Mouse (Mus musculus): ENCODE measurements around the gene Slc36a3. TPM values are rescaled to one million over a fixed set of nuclear protein-coding genes. Genes with fewer than 3 reads are reported as not detected.

Gene Slc36a3
- polyA plus RNA-seq, 1 experiment from 2014 or later = not detected

DNA sequence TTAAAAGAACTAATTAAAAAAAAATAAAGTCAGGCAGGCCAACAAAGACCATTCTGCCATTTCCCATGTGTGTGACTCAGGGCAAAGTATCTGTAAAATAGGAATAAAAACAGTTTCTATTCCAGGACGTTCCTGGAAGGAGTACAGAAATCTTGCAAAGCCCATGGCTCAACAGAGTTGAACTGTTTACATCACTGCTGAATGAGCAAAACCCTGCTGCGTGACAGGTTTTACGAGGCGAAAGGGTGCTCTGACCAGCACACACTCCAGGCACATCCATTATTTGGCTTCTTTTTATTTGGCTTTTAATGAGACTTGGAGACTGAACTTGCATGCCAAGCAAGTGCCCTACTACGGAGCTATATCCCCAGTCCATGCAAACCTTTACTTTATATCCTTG lies 7.5 kb downstream of the Slc36a3 start:
- WGBS = 69% methylated on average over 5 of the region's 5 CpGs
- ATAC-seq (replicated peaks; ENCODE audit: insufficient number of reproducible peaks, insufficient read depth, low FRiP score, low read depth) = no peak

DNA sequence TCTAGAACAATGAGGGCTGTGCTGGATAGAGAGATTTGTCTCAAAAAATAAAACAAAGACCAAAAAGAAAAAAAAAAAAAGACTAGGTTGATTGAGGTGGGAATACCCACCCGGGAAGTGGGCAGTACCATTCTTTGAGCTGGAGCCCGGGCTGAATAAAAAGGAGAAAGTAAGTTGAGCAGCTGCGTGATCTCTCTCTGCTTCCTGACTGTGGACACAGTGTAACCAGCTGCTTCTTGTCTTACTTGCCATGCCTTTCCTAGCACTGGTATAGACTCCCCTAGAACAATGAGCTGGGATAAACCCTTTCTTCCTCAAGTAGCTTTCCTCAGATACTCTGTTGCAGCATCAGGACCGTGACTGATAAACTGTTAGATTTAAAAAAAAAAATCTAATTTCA lies 10.0 kb downstream of the Slc36a3 start:
- no peaks in the 10 kb centered on the region for H3K36me3 ChIP-seq
- no peak overlapping the region for H3K4me2 ChIP-seq
- no peaks in the 10 kb centered on the region for H3K9me3 ChIP-seq (replicated peaks)
- H3K27me3 ChIP-seq = no peaks in the 10 kb centered on the region
- no peak overlapping the region for H3K4me3 ChIP-seq
- H3K27ac ChIP-seq = no peak overlapping the region
- ATAC-seq (replicated peaks; ENCODE audit: insufficient number of reproducible peaks, insufficient read depth, low FRiP score, low read depth) = no peak
- 80% methylated on average over 4 of the region's 4 CpGs for WGBS
- H3K4me1 ChIP-seq (replicated peaks) = no peaks in the 10 kb centered on the region
- no peak overlapping the region for H3K9ac ChIP-seq

More for the DNA sequence above, 7.5 kb downstream of the Slc36a3 start:
- no peak overlapping the region for H3K27ac ChIP-seq
- H3K4me3 ChIP-seq = no peak overlapping the region
- no peak overlapping the region for H3K9ac ChIP-seq
- H3K36me3 ChIP-seq = no peaks in the 10 kb centered on the region
- no peaks in the 10 kb centered on the region for H3K4me1 ChIP-seq (replicated peaks)
- H3K27me3 ChIP-seq = no peaks in the 10 kb centered on the region
- no peak overlapping the region for H3K4me2 ChIP-seq
- no peaks in the 10 kb centered on the region for H3K9me3 ChIP-seq (replicated peaks)

DNA sequence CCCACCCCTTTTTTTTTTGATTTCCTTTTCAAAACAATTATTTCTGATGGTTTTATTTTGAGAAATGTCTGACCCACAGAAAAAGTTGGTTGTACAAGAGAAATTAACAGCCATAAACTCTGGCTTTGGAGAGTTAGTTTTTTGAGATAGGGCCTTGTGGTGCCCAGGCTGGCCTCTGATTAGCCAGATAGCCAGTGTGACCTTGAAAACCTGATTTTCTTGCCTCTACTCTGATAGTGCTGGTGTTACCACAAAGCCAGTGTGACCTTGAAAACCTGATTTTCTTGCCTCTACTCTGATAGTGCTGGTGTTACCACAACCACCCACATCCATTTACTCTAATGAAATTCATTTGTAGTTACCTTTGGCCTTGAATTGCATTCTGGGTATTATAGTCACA lies 13.9 kb downstream of the Slc36a3 start:
- H3K4me1 ChIP-seq (replicated peaks) = no peaks in the 10 kb centered on the region
- H3K4me3 ChIP-seq = no peak overlapping the region
- no peak for ATAC-seq (replicated peaks; ENCODE audit: insufficient number of reproducible peaks, insufficient read depth, low FRiP score, low read depth)
- H3K27me3 ChIP-seq = no peaks in the 10 kb centered on the region
- H3K9ac ChIP-seq = no peak overlapping the region
- no peaks in the 10 kb centered on the region for H3K36me3 ChIP-seq
- H3K4me2 ChIP-seq = no peak overlapping the region
- no peaks in the 10 kb centered on the region for H3K9me3 ChIP-seq (replicated peaks)
- H3K27ac ChIP-seq = no peak overlapping the region

DNA sequence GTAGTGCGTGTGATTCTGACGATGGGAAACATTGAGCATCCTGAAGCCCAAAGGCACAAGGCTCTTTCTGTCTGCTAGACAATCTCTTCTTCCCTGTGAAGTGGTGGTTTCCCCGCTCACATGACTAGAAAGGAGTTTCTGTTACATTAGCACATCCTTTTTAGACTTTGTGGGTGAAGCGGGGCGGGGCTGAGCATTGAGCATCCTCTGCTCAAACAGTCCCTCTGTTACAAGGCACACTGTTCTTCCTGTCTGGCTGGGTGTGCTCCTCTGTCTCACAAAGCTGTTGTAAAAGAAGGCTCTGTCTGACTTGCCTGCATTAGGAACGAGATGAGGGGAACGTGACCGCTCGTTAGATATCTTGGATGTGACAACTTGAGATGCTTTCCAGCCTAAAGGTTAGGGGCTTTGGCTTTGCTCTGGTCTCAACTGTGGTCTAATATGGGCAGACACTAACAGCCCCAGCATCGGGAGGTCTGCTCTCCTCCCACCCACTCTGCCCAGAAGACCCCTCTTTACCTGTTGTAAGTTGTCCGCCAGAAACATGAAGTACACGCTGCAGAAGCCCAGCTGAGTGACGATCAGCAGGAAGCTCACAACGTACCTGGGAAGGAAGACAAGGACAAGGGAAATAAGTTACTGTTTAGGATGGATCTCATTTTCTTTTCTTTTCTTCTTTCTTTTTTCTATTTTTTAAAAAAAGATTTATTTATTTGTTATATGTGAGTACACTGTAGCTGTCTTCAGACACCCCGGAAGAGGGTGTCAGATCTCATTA lies 14.5 kb downstream of the Slc36a3 start:
- H3K27me3 ChIP-seq = no peaks in the 10 kb centered on the region
- no peak overlapping the region for H3K27ac ChIP-seq
- H3K9ac ChIP-seq = no peak overlapping the region
- H3K4me2 ChIP-seq = no peak overlapping the region
- H3K4me1 ChIP-seq (replicated peaks) = no peaks in the 10 kb centered on the region
- no peaks in the 10 kb centered on the region for H3K36me3 ChIP-seq
- no peaks in the 10 kb centered on the region for H3K9me3 ChIP-seq (replicated peaks)
- no peak for ATAC-seq (replicated peaks; ENCODE audit: insufficient number of reproducible peaks, insufficient read depth, low FRiP score, low read depth)
- H3K4me3 ChIP-seq = no peak overlapping the region
- WGBS = 73% methylated on average over 15 of the region's 15 CpGs

DNA sequence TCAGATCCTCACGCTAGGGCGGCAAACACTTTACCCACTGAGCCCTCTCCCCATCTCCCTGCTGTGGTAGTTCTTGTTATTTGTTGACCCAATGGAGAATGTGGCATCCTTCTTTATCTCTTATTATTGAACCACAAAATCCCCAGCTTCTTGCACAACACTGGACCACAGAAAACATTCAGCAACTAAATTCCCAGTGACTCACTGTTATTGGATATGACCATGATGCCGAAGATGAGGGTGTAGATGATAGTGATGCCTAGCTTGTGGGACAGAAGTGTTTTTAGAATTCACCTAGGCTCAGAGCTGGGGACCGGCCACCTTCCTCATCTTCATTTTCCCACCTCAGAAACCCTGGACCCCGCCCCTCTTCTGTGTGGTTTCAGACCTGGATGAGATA lies 16.6 kb downstream of the Slc36a3 start:
- ATAC-seq (replicated peaks; ENCODE audit: insufficient number of reproducible peaks, insufficient read depth, low FRiP score, low read depth) = no peak
- H3K4me1 ChIP-seq (replicated peaks) = no peaks in the 10 kb centered on the region

DNA sequence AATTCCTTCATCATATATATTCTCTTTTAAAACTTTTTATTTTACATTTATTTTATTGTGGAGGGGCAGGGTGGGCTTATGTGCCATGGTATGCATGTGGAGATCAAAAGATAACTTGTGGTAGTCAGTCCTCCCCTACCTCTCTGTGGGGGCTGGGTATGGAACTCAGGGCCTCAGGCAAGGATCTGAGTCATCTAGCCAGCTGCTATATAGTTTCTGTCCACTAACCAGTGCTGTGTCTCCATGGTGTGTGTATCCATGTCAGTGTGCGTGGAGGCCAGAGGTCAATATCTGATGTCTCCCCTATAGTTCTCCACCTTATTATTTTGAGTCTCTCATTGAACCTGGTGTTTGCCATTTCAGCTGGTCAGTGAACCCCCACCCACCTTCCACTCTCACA lies 17.1 kb downstream of the Slc36a3 start:
- H3K4me3 ChIP-seq = no peak overlapping the region
- ATAC-seq (replicated peaks; ENCODE audit: insufficient number of reproducible peaks, insufficient read depth, low FRiP score, low read depth) = no peak
- H3K9ac ChIP-seq = no peak overlapping the region
- H3K36me3 ChIP-seq = no peaks in the 10 kb centered on the region
- H3K9me3 ChIP-seq (replicated peaks) = no peaks in the 10 kb centered on the region
- no peaks in the 10 kb centered on the region for H3K27me3 ChIP-seq
- no peak overlapping the region for H3K27ac ChIP-seq
- no peak overlapping the region for H3K4me2 ChIP-seq
- no peaks in the 10 kb centered on the region for H3K4me1 ChIP-seq (replicated peaks)
- 80% methylated on average over 1 of the region's 1 CpGs for WGBS

More for the DNA sequence above, 16.6 kb downstream of the Slc36a3 start:
- H3K4me2 ChIP-seq = no peak overlapping the region
- no peak overlapping the region for H3K27ac ChIP-seq
- H3K9me3 ChIP-seq (replicated peaks) = no peaks in the 10 kb centered on the region
- 87% methylated on average over 5 of the region's 5 CpGs for WGBS
- no peak overlapping the region for H3K4me3 ChIP-seq
- H3K36me3 ChIP-seq = no peaks in the 10 kb centered on the region
- H3K9ac ChIP-seq = no peak overlapping the region
- H3K27me3 ChIP-seq = no peaks in the 10 kb centered on the region

DNA sequence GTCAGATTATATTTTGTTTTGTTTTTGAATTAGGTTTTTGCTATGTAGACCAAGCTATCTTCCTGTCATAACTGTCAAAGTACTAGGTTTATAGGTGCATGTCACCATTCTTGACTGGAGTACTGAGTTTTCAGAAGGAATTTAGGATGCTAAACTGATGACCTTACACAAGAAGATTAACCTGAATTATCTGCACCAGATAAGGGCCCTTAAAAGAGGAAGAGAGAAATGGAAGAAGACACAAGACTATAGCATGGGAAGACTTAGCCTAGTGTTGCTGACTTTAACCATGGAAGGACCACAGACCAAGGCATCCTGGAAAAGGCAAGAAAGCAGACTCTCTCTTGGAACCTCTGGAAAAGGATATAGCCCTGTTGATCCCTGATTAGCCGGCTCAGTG lies 18.3 kb downstream of the Slc36a3 start:
- 92% methylated on average over 1 of the region's 1 CpGs for WGBS
- Histone ChIP-seq H3K4me3 (no peak overlapping the region), H3K9ac (no peak overlapping the region), H3K9me3 (replicated peaks) (no peaks in the 10 kb centered on the region), H3K27me3 (no peaks in the 10 kb centered on the region), H3K27ac (no peak overlapping the region), H3K4me1 (replicated peaks) (no peaks in the 10 kb centered on the region), H3K4me2 (no peak overlapping the region), H3K36me3 (no peaks in the 10 kb centered on the region)
- ATAC-seq (replicated peaks; ENCODE audit: insufficient number of reproducible peaks, insufficient read depth, low FRiP score, low read depth) = no peak

DNA sequence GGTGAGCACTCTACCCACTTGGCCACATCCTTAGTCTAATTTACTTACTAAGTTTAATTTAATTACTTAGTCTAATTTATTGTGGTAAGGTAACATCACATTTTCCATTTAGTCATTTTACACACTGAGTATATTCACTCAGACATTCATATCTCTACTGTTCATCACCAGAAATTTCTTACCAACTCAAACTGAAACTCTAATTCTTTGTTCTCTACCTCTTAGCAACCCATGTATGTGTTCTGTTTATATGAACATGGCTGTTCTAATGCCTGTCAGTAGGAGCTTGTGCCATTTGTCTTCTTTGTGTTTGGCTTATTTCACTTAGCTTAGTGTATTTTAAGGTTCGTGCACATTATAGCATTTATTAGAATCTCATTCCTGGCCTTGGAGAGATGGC lies 19.6 kb downstream of the Slc36a3 start:
- Histone ChIP-seq H3K36me3 (no peaks in the 10 kb centered on the region), H3K4me3 (no peak overlapping the region), H3K9me3 (replicated peaks) (no peaks in the 10 kb centered on the region), H3K9ac (no peak overlapping the region), H3K4me1 (replicated peaks) (no peaks in the 10 kb centered on the region), H3K4me2 (no peak overlapping the region), H3K27me3 (no peaks in the 10 kb centered on the region), H3K27ac (no peak overlapping the region)
- no peak for ATAC-seq (replicated peaks; ENCODE audit: insufficient number of reproducible peaks, insufficient read depth, low FRiP score, low read depth)
- 81% methylated on average over 1 of the region's 1 CpGs for WGBS

DNA sequence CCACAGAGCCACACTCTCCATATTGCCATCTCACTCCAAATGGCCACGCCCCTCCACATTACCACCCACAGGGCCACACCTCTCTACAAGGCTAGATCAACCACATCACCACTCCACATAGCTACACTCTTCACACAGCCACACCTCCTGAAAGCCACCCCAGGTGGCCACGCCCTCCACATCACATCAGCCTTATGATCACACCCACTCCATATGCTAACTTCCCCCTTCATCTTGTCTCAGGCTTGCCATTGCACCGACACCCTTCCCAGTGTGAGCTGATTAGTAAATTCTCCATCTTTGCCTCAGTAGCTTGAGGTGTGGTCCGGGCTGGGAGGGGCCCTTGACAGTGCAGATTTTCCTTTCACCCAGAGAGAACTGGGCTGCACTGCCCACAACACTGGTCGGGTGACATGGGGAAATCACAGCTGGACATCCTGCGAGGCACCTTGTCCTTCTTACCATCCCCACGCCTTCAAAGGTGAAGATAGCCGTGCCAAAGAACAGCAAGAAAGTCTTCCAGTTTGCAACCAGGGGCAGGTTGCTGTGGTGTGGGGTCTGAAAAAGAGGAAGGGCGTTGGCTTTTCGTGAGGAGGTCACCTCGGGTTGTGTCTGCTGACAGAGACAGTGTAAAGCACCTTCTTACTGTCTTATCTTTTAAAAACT lies 20.3 kb downstream of the Slc36a3 start:
- no peak for ATAC-seq (replicated peaks; ENCODE audit: insufficient number of reproducible peaks, insufficient read depth, low FRiP score, low read depth)
- no peaks in the 10 kb centered on the region for H3K4me1 ChIP-seq (replicated peaks)
- no peak overlapping the region for H3K27ac ChIP-seq
- WGBS = 78% methylated on average over 11 of the region's 11 CpGs
- H3K9me3 ChIP-seq (replicated peaks) = no peaks in the 10 kb centered on the region
- no peaks in the 10 kb centered on the region for H3K36me3 ChIP-seq
- H3K27me3 ChIP-seq = no peaks in the 10 kb centered on the region
- no peak overlapping the region for H3K4me2 ChIP-seq
- no peak overlapping the region for H3K9ac ChIP-seq
- no peak overlapping the region for H3K4me3 ChIP-seq

DNA sequence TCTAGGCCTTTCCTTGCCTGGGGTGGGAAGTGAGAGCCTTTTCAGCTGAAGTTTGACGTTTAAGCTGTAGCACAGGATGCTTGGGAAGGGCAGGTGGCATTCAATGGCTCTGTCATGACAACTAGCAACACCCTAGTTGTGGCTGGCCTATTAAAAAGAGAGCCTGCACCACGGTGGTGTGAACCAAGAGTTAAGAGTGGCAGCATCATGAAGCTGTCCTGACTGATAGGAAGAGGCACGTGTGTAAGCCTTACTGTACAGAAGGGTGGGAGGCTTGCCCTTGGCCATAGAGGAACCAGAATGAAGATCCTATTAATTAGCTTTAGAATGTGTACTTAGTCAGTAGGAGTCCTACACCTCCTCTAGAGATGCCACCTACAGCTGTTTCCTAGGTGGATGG lies 23.1 kb downstream of the Slc36a3 start:
- WGBS = 67% methylated on average over 3 of the region's 3 CpGs
- Histone ChIP-seq H3K4me2 (no peak overlapping the region), H3K27ac (no peak overlapping the region), H3K27me3 (no peaks in the 10 kb centered on the region), H3K4me3 (no peak overlapping the region), H3K4me1 (replicated peaks) (no peaks in the 10 kb centered on the region), H3K36me3 (no peaks in the 10 kb centered on the region), H3K9me3 (replicated peaks) (no peaks in the 10 kb centered on the region), H3K9ac (no peak overlapping the region)
- no peak for ATAC-seq (replicated peaks; ENCODE audit: insufficient number of reproducible peaks, insufficient read depth, low FRiP score, low read depth)

DNA sequence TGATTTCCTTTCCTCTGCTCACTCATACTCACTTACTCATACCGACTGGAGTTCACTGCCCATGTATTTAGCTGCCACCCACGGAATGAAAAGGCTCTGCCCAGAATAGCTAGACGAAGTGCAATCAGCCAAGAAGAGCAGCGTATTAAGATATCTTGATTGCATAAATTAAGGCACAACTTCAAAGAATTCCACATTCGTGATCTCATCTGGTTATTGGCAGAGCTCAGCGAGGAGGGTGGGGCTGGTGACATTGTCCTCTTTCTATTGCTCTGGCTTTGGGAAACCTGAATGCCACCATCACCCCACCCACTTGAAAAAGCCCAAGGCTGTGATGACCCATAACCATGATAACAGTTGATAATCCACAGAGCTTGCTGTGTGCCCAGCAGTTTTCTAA lies 23.6 kb downstream of the Slc36a3 start:
- Histone ChIP-seq H3K36me3 (no peaks in the 10 kb centered on the region), H3K9me3 (replicated peaks) (no peaks in the 10 kb centered on the region), H3K4me1 (replicated peaks) (no peaks in the 10 kb centered on the region), H3K27ac (no peak overlapping the region), H3K4me3 (no peak overlapping the region), H3K4me2 (no peak overlapping the region), H3K27me3 (no peaks in the 10 kb centered on the region), H3K9ac (no peak overlapping the region)
- no peak for ATAC-seq (replicated peaks; ENCODE audit: insufficient number of reproducible peaks, insufficient read depth, low FRiP score, low read depth)
- 54% methylated on average over 6 of the region's 6 CpGs for WGBS

DNA sequence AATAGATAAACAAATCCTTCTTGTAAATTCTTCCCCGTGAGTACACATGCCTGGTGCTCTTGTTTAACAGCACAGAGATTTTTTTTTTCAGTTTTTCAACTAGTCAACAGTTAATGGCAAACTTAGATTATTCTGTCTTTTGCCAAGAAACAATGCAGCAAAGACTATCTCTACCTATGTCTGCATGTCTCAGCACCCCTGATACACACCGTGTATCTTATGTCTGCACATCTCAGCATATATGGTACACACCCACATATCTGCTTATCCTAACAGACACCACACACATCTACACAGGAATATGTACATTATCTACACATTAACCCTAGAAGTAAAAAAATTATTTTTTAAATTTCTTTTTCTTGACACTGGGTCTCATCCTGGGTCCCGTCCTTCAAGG lies 24.8 kb downstream of the Slc36a3 start:
- Histone ChIP-seq H3K27ac (no peak overlapping the region), H3K9me3 (replicated peaks) (no peaks in the 10 kb centered on the region), H3K4me1 (replicated peaks) (no peaks in the 10 kb centered on the region), H3K4me3 (no peak overlapping the region), H3K9ac (no peak overlapping the region), H3K27me3 (no peaks in the 10 kb centered on the region), H3K4me2 (no peak overlapping the region), H3K36me3 (no peaks in the 10 kb centered on the region)
- WGBS = 74% methylated on average over 3 of the region's 3 CpGs
- no peak for ATAC-seq (replicated peaks; ENCODE audit: insufficient number of reproducible peaks, insufficient read depth, low FRiP score, low read depth)
